Mouse (Mus musculus) brain, embryonic 14.5 days (tissue): ENCODE data around the gene Itga5. TPM values are rescaled to one million over a fixed set of nuclear protein-coding genes. Genes with fewer than 3 reads are reported as not detected.
A peak's percentile ranks its signal among the peaks of the same experiment; 100 is the strongest.

ENCODE experiments used
- DNase-seq: peaks from one replicate; pipeline ENCODE4 v3.0.0-alpha.2; 2011; ENCODE audit warnings: low read depth
- CTCF ChIP-seq: fragments of 200-500 bp; IDR thresholded peaks from 2 replicates; pipeline ENCODE4 v1.5.1; 2012; ENCODE audit warnings: inconsistent platforms, mild to moderate bottlenecking, moderate library complexity, borderline replicate concordance; ENCODE audit not compliant: insufficient read depth, insufficient read length; ENCODE audit errors: extremely low read depth
- POLR2A ChIP-seq: fragments of 200-500 bp; IDR thresholded peaks from 2 replicates; pipeline ENCODE4 v1.6.1; 2012; ENCODE audit warnings: mild to moderate bottlenecking, inconsistent platforms, borderline replicate concordance; ENCODE audit not compliant: poor library complexity, insufficient read depth, insufficient read length, severe bottlenecking; ENCODE audit errors: extremely low read depth
- polyA plus RNA-seq: library from polyadenylated mRNA; depleted of rRNA; stranded (reverse); fragments of >200 nt; gene quantifications from 2 replicates; pipeline ENCODE4 v1.2.3, GENCODE M21; 2012

The Itga5 gene
- polyA plus RNA-seq, 1 experiment, result 11.1 TPM

GRCm38 (mm10) chr15:103345789-103346188, 20.8 kb downstream of the Itga5 start:
- DNase-seq, result no peak
- TF ChIP-seq POLR2A (no peak), CTCF (no peak)

- no peak for TF ChIP-seq CTCF
- no peak for DNase-seq
Observed at GRCm38 (mm10) chr15:103343556-103343955, 23.0 kb downstream of the Itga5 start.

- DNase-seq, result no peak
- TF ChIP-seq CTCF (no peak), POLR2A (no peak)
Observed at GRCm38 (mm10) chr15:103343008-103343407, 23.6 kb downstream of the Itga5 start.

DNA sequence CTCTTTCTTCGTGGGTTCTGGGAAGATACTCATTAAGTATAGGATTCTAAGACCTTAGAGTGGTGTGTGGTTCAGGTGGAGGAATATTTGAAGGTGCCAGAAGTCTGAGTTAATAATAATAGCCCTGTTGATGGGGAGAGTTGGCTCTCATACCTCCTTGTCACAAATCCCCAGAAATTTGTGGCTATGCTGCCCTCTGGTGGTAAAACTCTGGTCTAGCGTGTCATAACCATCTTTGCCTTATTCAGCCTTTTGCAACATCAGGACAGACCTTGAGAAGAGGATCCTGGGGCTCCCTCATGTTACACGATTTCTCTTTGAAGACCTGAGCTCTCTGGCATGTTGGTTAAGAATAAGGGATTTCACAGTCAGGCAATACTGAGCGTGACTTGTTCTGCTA, 24.1 kb downstream of the Itga5 start:
- peak; percentile 85; the same call in 1 of the 2 replicates for TF ChIP-seq CTCF
- TF ChIP-seq POLR2A, result no peak

DNA sequence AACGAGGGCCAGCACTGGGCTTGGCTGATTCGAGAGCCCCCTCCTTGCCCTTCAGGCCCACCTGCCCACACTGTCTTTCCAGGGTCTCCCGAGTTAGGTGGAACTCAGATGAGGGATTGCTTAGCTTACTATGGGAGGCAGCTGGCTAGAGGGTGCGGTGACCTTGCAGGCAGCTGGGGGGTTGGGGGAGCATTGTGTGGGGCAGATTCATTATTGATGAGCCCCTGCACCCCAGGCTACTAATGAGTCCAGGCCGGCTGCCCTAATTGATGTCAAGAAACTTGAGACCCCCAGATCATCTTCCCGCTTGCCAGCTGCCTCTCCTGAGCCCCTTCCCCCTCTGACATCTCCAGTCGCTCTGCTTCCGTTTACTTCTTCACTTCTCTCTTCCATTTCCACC, 25.0 kb downstream of the Itga5 start:
- no peak for DNase-seq
- TF ChIP-seq CTCF, result no peak
- no peak for TF ChIP-seq POLR2A

More for the DNA sequence above, 24.1 kb downstream of the Itga5 start:
- peak; percentile 92 for DNase-seq

DNA sequence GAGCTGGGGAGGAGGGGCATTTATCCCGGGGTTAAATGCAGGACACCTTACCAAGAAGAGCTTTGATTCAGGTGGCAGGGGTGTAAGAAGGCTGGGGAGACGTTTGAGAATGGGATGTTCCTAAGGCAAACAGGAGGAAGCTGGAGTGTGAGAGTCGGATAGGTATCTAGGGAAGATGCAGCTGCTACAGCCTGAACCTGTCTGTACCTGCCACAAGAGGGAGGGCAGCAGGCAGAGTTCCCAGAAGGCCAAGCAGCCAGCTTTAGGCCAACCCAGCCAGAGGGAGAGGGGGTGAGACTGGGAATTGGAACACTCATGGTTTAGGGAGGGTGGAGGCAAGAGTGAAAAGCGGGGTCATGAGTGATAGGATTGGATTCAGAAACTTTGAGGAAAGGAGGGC, 25.8 kb downstream of the Itga5 start:
- TF ChIP-seq CTCF, result 0 out of 2 replicates have a peak, but pooled peaks have one; percentile 6
- TF ChIP-seq POLR2A, result no peak

GRCm38 (mm10) chr15:103339961-103340337, 26.6 kb downstream of the Itga5 start, which contains the start of gene Zfp385a:
Gene Zfp385a (minus strand): TSS chr15:103340093.
- DNase-seq, result peak; percentile 62
- TF ChIP-seq CTCF (0 out of 2 replicates have a peak, but pooled peaks have one; percentile 10), POLR2A (no peak)

More for the DNA sequence above, 25.8 kb downstream of the Itga5 start:
- DNase-seq, result no peak

- TF ChIP-seq POLR2A (no peak), CTCF (no peak)
- no peak for DNase-seq
Observed at GRCm38 (mm10) chr15:103339166-103339960, 27.2 kb downstream of the Itga5 start.

GRCm38 (mm10) chr15:103338829-103339165, 27.8 kb downstream of the Itga5 start:
- TF ChIP-seq POLR2A (no peak), CTCF (no peak)
- no peak for DNase-seq

DNA sequence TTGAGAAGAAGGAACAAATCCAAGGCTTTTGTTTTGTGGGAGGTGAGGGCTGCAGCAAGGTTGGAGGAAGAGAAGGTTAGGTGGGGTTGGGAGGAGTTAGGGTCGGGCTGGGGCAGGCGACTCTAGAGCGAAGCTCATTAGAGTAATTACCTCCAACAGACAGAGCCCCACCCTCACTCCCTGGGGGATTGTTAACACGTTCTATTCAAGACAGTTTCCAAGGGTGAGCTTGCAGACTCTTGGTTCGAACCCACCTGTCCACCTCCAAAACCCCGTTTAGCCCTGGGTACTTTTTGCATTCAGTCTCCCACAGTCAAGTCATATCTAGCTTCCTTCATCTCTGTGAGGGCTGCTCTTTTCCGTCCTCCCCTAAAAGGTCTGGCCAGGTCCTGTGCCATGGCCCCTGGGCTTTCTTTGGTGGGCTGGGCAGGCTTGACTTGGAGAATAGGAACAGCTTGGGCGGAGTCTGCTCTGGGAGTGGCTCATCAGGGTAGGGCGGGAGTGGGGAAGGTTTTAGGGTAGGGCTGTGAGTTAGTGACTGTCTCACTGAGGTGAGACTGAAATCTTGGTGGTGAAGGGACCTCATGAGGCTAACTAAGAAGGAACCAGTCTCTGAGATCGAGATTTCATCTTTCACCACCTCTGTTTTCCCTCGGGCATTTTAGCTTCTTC, 29.4 kb downstream of the Itga5 start:
- TF ChIP-seq CTCF (no peak), POLR2A (no peak)
- DNase-seq, result no peak

DNA sequence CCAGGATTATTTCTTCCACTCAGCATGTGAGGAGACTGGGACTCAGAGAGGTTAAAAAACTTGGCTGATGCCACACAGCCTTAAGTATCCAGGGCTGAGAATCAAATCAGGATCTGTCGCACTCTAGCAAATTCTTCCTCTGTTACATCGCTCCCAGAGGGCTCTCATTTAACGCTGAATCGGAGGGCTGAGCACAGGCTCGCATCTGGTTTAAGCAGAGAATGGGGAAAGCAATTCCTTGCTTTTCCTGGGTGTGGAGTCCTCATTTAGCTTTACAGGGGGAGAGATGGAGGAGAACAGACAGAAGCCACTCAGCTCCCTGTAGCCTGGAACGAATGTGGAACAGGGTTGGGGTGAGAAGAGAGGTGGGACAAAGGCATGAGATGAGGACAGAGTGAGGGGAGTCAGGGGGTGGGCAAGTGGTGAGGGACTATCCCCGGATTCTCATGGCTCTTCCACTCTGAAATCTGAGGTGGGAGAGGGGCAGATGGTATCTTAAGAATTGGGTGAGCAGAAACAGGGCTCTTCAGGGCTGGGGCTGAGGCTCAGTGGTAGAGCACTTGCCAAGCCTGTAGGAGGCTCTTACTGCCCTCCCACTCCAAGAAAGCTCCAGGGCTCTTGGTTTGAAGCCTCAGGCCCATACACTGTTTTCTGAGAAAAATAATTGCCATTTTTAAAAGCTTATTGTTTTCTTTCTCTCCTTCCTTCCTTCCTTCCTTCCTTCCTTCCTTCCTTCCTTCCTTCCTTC, 30.9 kb downstream of the Itga5 start:
- TF ChIP-seq CTCF (no peak), POLR2A (no peak)
- DNase-seq, result no peak
